Comparison of ENCODE assay signal across 14 mouse cellular contexts in the genomic region with DNA sequence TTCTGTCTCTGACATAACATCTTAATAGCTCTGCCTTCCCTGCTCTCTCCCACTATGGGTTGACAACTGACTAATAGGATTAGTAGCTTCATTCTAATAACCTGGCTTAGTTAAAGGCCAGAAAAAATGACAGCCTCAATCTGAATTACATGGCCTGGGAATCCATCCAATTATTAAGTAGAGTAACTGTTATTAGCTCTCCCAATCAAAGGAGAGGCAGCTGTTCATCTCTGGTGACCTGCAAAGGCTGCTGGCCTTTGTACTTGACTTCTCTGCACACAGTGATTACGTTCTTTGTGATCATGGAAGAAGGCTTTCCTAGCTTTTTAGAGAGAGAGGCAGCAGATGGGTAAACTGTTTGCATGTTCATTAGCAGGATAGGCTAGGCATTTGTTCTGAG.
DNase-seq lines count a peak whose midpoint lies in the region; ATAC-seq lines count a peak whose summit lies in the region.
"Had no signal": no experiment of that assay in that cellular context is flagged by ENCODE, and none has a peak within 500 bp of the region (broad histone marks: within the 10 kb centered on the region; RNA-seq: fewer than 3 reads in every experiment).

No protein-coding gene starts in this region.

- 28% methylated on average over 1 of the region's 1 CpGs for WGBS in hindbrain, embryonic 14.5 days
- 42% methylated on average over 1 of the region's 1 CpGs for WGBS in hindbrain, embryonic 10.5 days
- 17% methylated on average over 1 of the region's 1 CpGs for WGBS in forebrain, embryonic 15.5 days
- 68% methylated on average over 1 of the region's 1 CpGs for WGBS in kidney, embryonic 15.5 days

- H3K27me3 ChIP-seq in hindbrain, embryonic 14.5 days (ENCODE audit: control insufficient read depth, insufficient read depth, low read length): no peaks in the 10 kb centered on the region
- H3K27me3 ChIP-seq in hindbrain, embryonic 10.5 days (ENCODE audit: insufficient read depth, poor library complexity, severe bottlenecking): no peaks in the 10 kb centered on the region
- H3K27me3 ChIP-seq in forebrain, embryonic 15.5 days: no peaks in the 10 kb centered on the region
- no peaks in the 10 kb centered on the region for H3K27me3 ChIP-seq in kidney, embryonic 15.5 days
- H3K27me3 ChIP-seq: heart, embryonic 12.5 days had no signal

- no peak overlapping the region for H3K4me3 ChIP-seq in hindbrain, embryonic 14.5 days (replicated peaks; ENCODE audit: low read length)
- no peak overlapping the region for H3K4me3 ChIP-seq in hindbrain, embryonic 10.5 days
- no peak overlapping the region for H3K4me3 ChIP-seq in forebrain, embryonic 15.5 days
- H3K4me3 ChIP-seq in kidney, embryonic 15.5 days (replicated peaks): no peak overlapping the region
- H3K4me3 ChIP-seq: heart, embryonic 12.5 days had no signal

- no peak overlapping the region for H3K4me2 ChIP-seq in hindbrain, embryonic 14.5 days (replicated peaks)
- no peak overlapping the region for H3K4me2 ChIP-seq in forebrain, embryonic 15.5 days (replicated peaks)
- no peak overlapping the region for H3K4me2 ChIP-seq in kidney, embryonic 15.5 days
- H3K4me2 ChIP-seq: heart, embryonic 12.5 days had no signal

- peak; percentile 57; the same call in 1 of the 2 replicates for ATAC-seq in hindbrain, embryonic 14.5 days (ENCODE audit: low FRiP score)
- no peak for ATAC-seq in forebrain, embryonic 15.5 days (replicated peaks)
- ATAC-seq in kidney, embryonic 15.5 days (replicated peaks; ENCODE audit: low FRiP score): no peak
- ATAC-seq: intestine, embryonic 16.5 days; liver, postnatal 0 days had no signal

- no peak overlapping the region for H3K9ac ChIP-seq in hindbrain, embryonic 14.5 days
- no peak overlapping the region for H3K9ac ChIP-seq in forebrain, embryonic 15.5 days (replicated peaks)
- no peak overlapping the region for H3K9ac ChIP-seq in kidney, embryonic 15.5 days
- H3K9ac ChIP-seq: heart, embryonic 12.5 days; liver, postnatal 0 days had no signal

- H3K9me3 ChIP-seq in hindbrain, embryonic 14.5 days (ENCODE audit: control insufficient read depth, low read length): no peaks in the 10 kb centered on the region
- H3K9me3 ChIP-seq in hindbrain, embryonic 10.5 days: no peaks in the 10 kb centered on the region
- no peaks in the 10 kb centered on the region for H3K9me3 ChIP-seq in forebrain, embryonic 15.5 days
- H3K9me3 ChIP-seq in kidney, embryonic 15.5 days (replicated peaks): no peaks in the 10 kb centered on the region
- H3K9me3 ChIP-seq: heart, embryonic 12.5 days had no signal

- H3K27ac ChIP-seq in hindbrain, embryonic 14.5 days: no peak overlapping the region
- H3K27ac ChIP-seq in hindbrain, embryonic 10.5 days: no peak overlapping the region
- peak overlapping the region; percentile 43; the same call in 1 of the 2 replicates for H3K27ac ChIP-seq in forebrain, embryonic 15.5 days (replicated peaks)
- H3K27ac ChIP-seq in kidney, embryonic 15.5 days: no peak overlapping the region

- DNase-seq in hindbrain, embryonic 14.5 days (ENCODE audit: low spot score): peak; percentile 24
- DNase-seq in hindbrain, embryonic 10.5 days (ENCODE audit: low spot score): no peak
- peak; percentile 31 for DNase-seq in brain, adult 2 months (ENCODE audit: low read depth, low spot score)
- DNase-seq in retina, adult 2 months (ENCODE audit: low read depth, low spot score): peak; percentile 52
- DNase-seq in frontal cortex, postnatal 14 days (ENCODE audit: low spot score in 2 of 2): no peak
- DNase-seq: cerebellum, adult 11 months; cerebellum, postnatal 36 days; liver, postnatal 0 days; lung, postnatal 14 days; right cerebral cortex, postnatal 25 days had no signal

- H3K36me3 ChIP-seq in hindbrain, embryonic 14.5 days (replicated peaks; ENCODE audit: control insufficient read depth, insufficient read depth): no peaks in the 10 kb centered on the region
- H3K36me3 ChIP-seq in hindbrain, embryonic 10.5 days: no peaks in the 10 kb centered on the region
- no peaks in the 10 kb centered on the region for H3K36me3 ChIP-seq in forebrain, embryonic 15.5 days
- no peaks in the 10 kb centered on the region for H3K36me3 ChIP-seq in kidney, embryonic 15.5 days
- H3K36me3 ChIP-seq: heart, embryonic 12.5 days had no signal

- H3K4me1 ChIP-seq in hindbrain, embryonic 14.5 days (replicated peaks; ENCODE audit: control insufficient read depth, insufficient read depth, low read length): no peaks in the 10 kb centered on the region
- H3K4me1 ChIP-seq in hindbrain, embryonic 10.5 days (replicated peaks): no peaks in the 10 kb centered on the region
- H3K4me1 ChIP-seq in forebrain, embryonic 15.5 days: peaks cover 13% of the 10 kb centered on the region
- H3K4me1 ChIP-seq in kidney, embryonic 15.5 days: no peaks in the 10 kb centered on the region

Comparison
In these comparisons a context has a peak if more than half of its experiments do, and no peak if none do; other contexts are left out.
1. DNase-seq: peak in hindbrain, embryonic 14.5 days (single experiment), brain, adult 2 months (single experiment) and retina, adult 2 months (single experiment); none in hindbrain, embryonic 10.5 days (single experiment) and frontal cortex, postnatal 14 days (0 of 2).